Mouse (Mus musculus): ENCODE results near the gene Pnpla7.

The Pnpla7 gene

DNA sequence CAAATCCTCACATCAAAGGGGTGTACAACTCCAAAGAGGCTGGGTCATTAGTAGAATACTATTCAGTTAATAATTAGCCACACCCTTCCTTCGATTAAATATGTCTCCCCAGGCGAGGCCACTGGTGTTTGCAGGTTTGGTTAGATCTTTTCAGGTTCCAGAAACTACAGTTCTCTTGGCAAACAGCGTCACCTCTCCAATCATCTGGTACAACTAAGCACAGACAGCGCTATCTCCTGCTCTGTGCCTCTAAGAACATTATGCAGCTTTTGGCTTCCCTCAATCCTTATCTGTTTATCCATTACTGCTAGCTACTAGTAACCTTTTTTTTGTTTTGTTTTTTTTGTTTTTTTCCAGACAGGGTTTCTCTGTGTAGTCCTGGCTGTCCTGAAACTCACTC, 93.7 kb downstream of the Pnpla7 start:
- DNase-seq (ENCODE audit: extremely low spot score, low spot score), result no peak

GRCm38 (mm10) chr2:25072398-25072797, 96.6 kb downstream of the Pnpla7 start:
- no peak for DNase-seq (ENCODE audit: extremely low spot score, low spot score)

- no peak for DNase-seq (ENCODE audit: extremely low spot score, low spot score)
Measured at GRCm38 (mm10) chr2:25075506-25075905, 99.7 kb downstream of the Pnpla7 start.

- no peak for DNase-seq (ENCODE audit: extremely low spot score, low spot score)
Measured at GRCm38 (mm10) chr2:25078967-25079366, 103.1 kb downstream of the Pnpla7 start.

GRCm38 (mm10) chr2:25080076-25080475, 104.2 kb downstream of the Pnpla7 start, which contains the start of gene Entpd8:
Gene Entpd8 (plus strand): TSS chr2:25080304.
- no peak for DNase-seq (ENCODE audit: extremely low spot score, low spot score)

- no peak for DNase-seq (ENCODE audit: extremely low spot score, low spot score)
Measured at GRCm38 (mm10) chr2:25083697-25084096, 107.9 kb downstream of the Pnpla7 start.

GRCm38 (mm10) chr2:25085571-25085970, 109.7 kb downstream of the Pnpla7 start:
- no peak for DNase-seq (ENCODE audit: extremely low spot score, low spot score)

DNA sequence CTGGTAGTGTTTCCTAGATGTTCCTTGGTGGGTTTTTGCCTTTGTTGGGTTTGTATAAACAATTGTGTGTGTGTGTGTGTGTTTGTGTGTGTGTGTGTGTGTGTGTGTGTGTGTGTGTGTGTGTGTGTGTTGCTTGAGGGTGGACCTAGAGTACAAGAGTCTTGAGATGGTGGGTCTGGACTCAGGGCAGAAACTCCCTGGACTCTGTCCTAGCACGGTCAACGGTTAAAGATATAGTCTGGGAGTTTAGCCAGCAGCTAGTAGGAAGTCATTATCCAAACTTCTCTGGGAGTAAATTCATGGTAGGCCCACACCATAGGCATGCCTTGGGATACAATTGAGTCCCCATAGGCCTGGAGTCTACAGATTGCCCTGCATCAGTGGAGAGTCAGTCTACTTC, 112.0 kb downstream of the Pnpla7 start:
- DNase-seq (ENCODE audit: extremely low spot score, low spot score), result no peak

- DNase-seq (ENCODE audit: extremely low spot score, low spot score), result no peak
Measured at GRCm38 (mm10) chr2:25088636-25089035, 112.8 kb downstream of the Pnpla7 start.

GRCm38 (mm10) chr2:25094785-25095108, 118.9 kb downstream of the Pnpla7 start:
- no peak for DNase-seq (ENCODE audit: extremely low spot score, low spot score)

GRCm38 (mm10) chr2:25095109-25095850, 119.4 kb downstream of the Pnpla7 start, which contains the start of gene Noxa1:
Gene Noxa1 (minus strand): TSS chr2:25095149.
- peak; percentile 23 for DNase-seq (ENCODE audit: extremely low spot score, low spot score)

DNA sequence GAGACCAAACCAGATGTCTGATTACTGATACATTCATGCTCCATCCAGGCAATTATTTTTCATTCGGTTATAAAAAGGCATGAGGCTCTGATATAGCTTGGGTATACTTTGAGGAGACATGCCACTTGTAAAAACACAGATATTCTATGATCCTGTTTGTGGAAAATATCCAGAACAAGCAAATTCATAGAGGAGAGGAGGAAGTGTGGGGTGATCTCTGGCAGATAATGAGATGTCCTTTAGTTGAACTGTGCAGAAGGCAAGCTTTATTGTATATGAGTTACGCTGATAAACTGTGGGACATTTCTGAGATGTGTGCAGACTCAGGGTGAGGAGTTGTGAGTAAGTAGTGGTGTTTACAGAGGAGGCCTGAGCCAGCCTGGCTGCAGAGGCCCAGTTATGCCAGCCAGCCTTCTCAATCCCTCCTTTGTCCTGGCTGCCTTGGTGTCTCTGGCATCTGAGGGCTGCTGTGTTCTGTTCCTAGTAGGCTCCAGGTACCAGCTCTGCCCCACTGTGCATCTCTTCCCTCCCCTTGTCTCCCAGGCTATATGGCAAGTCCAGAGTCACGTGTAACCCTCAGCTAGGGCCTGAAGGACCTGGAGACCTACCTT, 122.3 kb downstream of the Pnpla7 start:
- DNase-seq (ENCODE audit: extremely low spot score, low spot score), result no peak

GRCm38 (mm10) chr2:25098956-25099355, 123.1 kb downstream of the Pnpla7 start:
- peak; percentile 45 for DNase-seq (ENCODE audit: extremely low spot score, low spot score)

DNA sequence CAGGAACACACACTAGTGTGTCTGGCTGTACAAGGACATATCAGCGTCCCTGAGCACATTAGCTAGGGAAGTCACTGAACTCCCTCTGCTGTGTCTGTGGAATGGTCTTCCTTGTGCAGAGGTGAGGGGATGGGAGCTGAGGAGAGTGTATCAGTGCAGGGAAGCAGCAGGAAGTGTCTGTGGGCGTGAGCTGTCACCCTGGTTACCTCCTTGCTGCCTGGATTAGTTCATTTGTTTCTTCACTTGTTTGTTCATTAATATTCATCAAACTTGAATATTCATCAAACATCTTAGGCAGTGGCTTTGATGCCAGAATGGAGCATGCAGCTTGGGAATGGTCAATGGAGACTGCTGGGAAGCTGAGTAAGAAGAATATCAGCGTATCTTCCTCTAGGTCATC, 123.9 kb downstream of the Pnpla7 start:
- DNase-seq (ENCODE audit: extremely low spot score, low spot score), result no peak
